Mouse (Mus musculus) stomach, postnatal 0 days (tissue): Measurements from ENCODE around the gene Retreg1. TPM values are rescaled to one million over a fixed set of nuclear protein-coding genes. Genes with fewer than 3 reads are reported as not detected.

Experiments
- ATAC-seq: fragments of 200-750 bp; cut with Nextera tagmentation; 2 replicates; pipeline ENCODE4 v1.8.0; 2017; ENCODE audit not compliant: low FRiP score, low TSS enrichment
- DNase-seq: peaks from one replicate; pipeline ENCODE4 v3.0.0-alpha.2; 2016; ENCODE audit warnings: low spot score
- H3K27ac ChIP-seq: fragments of 300-500 bp; sonication (generic); replicated peaks from 2 replicates; pipeline ENCODE4 v1.5.1; 2014; ENCODE audit warnings: mild to moderate bottlenecking, control low read depth
- H3K27me3 ChIP-seq: fragments of 300-500 bp; sonication (generic); 2 replicates; pipeline ENCODE4 v1.6.1; 2014; ENCODE audit warnings: low read length; ENCODE audit not compliant: control insufficient read depth, insufficient read depth
- H3K36me3 ChIP-seq: fragments of 300-500 bp; sonication (generic); 2 replicates; pipeline ENCODE4 v1.6.1; 2014; ENCODE audit warnings: low read length, mixed read lengths; ENCODE audit not compliant: control insufficient read depth, insufficient read depth
- H3K4me1 ChIP-seq: fragments of 300-500 bp; sonication (generic); replicated peaks from 2 replicates; pipeline ENCODE4 v1.6.1; 2014; ENCODE audit warnings: antibody characterized with exemption; ENCODE audit not compliant: control insufficient read depth, insufficient read depth
- H3K4me2 ChIP-seq: fragments of 300-500 bp; sonication (generic); replicated peaks from 2 replicates; pipeline ENCODE4 v1.6.1; 2014; ENCODE audit warnings: low read depth, mild to moderate bottlenecking, control low read depth, moderate library complexity
- H3K4me3 ChIP-seq: fragments of 300-500 bp; sonication (generic); 2 replicates; pipeline ENCODE4 v1.5.1; 2014; ENCODE audit warnings: low read depth, low read length, control low read depth
- H3K9ac ChIP-seq: fragments of 300-500 bp; sonication (generic); 2 replicates; pipeline ENCODE4 v1.6.1; 2014; ENCODE audit warnings: mild to moderate bottlenecking, low read length, control low read depth, mixed read lengths
- H3K9me3 ChIP-seq: fragments of 300-500 bp; sonication (generic); 2 replicates; pipeline ENCODE4 v1.6.1; 2016; ENCODE audit warnings: low read length; ENCODE audit not compliant: control insufficient read depth
- CTCF ChIP-seq: IDR thresholded peaks from 2 replicates; pipeline ENCODE4 v1.5.1; 2016; ENCODE audit warnings: antibody characterized with exemption, low read depth, mild to moderate bottlenecking, moderate library complexity
- EP300 ChIP-seq: optimal IDR thresholded peaks from 2 replicates; pipeline ENCODE3; 2016; ENCODE audit warnings: antibody characterized with exemption
- WGBS: fragments of 180-500 bp; shearing (Covaris S2); extraction: QIAGEN DNeasy Blood & Tissue Kit; methylation state at CpG from one replicate; pipeline ENCODE4 v1.1.7; 2014; 5-methylcytosine and 5-hydroxymethylcytosine counted together
- polyA plus RNA-seq: library from polyadenylated mRNA; unstranded; fragments of >200 nt; fragmentation: Nextera tagmentation; extraction: Ambion mirVana; gene quantifications from 2 replicates; pipeline ENCODE4 v1.2.1, GENCODE M21; 2015

Gene Retreg1
- polyA plus RNA-seq, 1 experiment from 2014 or later = 32.8 TPM

- Histone ChIP-seq H3K9ac (no peak overlapping the region), H3K36me3 (no peaks in the 10 kb centered on the region), H3K4me2 (no peak overlapping the region), H3K4me1 (no peaks in the 10 kb centered on the region), H3K27ac (no peak overlapping the region), H3K27me3 (no peaks in the 10 kb centered on the region), H3K4me3 (no peak overlapping the region), H3K9me3 (no peaks in the 10 kb centered on the region)
- WGBS = 91% methylated on average over 7 of the region's 7 CpGs
- ATAC-seq (no peak), DNase-seq (no peak)
- TF ChIP-seq EP300 = no peak
- no peak for TF ChIP-seq CTCF
Measured at GRCm38 (mm10) chr15:25918641-25919040, 75.7 kb downstream of the Retreg1 start.

- no peak for DNase-seq
- TF ChIP-seq CTCF = no peak
- TF ChIP-seq EP300 = no peak
- H3K4me1 ChIP-seq = no peaks in the 10 kb centered on the region
- no peak for ATAC-seq
- H3K9ac ChIP-seq = no peak overlapping the region
- no peaks in the 10 kb centered on the region for H3K36me3 ChIP-seq
- H3K27ac ChIP-seq = no peak overlapping the region
- no peaks in the 10 kb centered on the region for H3K9me3 ChIP-seq
- H3K4me3 ChIP-seq = no peak overlapping the region
- WGBS = 56% methylated on average over 4 of the region's 4 CpGs
- no peak overlapping the region for H3K4me2 ChIP-seq
- no peaks in the 10 kb centered on the region for H3K27me3 ChIP-seq
Measured at GRCm38 (mm10) chr15:25919995-25920394, 77.0 kb downstream of the Retreg1 start.

- Histone ChIP-seq H3K4me2 (no peak overlapping the region), H3K4me1 (no peaks in the 10 kb centered on the region), H3K4me3 (no peak overlapping the region), H3K9ac (no peak overlapping the region), H3K9me3 (no peaks in the 10 kb centered on the region), H3K27ac (no peak overlapping the region), H3K36me3 (no peaks in the 10 kb centered on the region), H3K27me3 (no peaks in the 10 kb centered on the region)
- TF ChIP-seq CTCF = no peak
- no peak for TF ChIP-seq EP300
- WGBS = 62% methylated on average over 6 of the region's 6 CpGs
- ATAC-seq (no peak), DNase-seq (no peak)
Measured at GRCm38 (mm10) chr15:25920886-25921285, 77.9 kb downstream of the Retreg1 start.

GRCm38 (mm10) chr15:25922007-25922406, 79.0 kb downstream of the Retreg1 start:
- no peak for ATAC-seq
- 68% methylated on average over 2 of the region's 2 CpGs for WGBS

GRCm38 (mm10) chr15:25923916-25924315, 80.9 kb downstream of the Retreg1 start:
- Histone ChIP-seq H3K27ac (no peak overlapping the region), H3K36me3 (no peaks in the 10 kb centered on the region), H3K27me3 (no peaks in the 10 kb centered on the region), H3K9me3 (no peaks in the 10 kb centered on the region), H3K4me3 (no peak overlapping the region), H3K9ac (no peak overlapping the region), H3K4me1 (no peaks in the 10 kb centered on the region), H3K4me2 (no peak overlapping the region)
- ATAC-seq (no peak), DNase-seq (no peak)
- 75% methylated on average over 8 of the region's 8 CpGs for WGBS
- TF ChIP-seq EP300 (no peak), CTCF (no peak)

More at GRCm38 (mm10) chr15:25922007-25922406, 79.0 kb downstream of the Retreg1 start:
- Histone ChIP-seq H3K36me3 (no peaks in the 10 kb centered on the region), H3K4me1 (no peaks in the 10 kb centered on the region), H3K27ac (no peak overlapping the region), H3K4me3 (no peak overlapping the region), H3K4me2 (no peak overlapping the region), H3K9ac (no peak overlapping the region), H3K9me3 (no peaks in the 10 kb centered on the region), H3K27me3 (no peaks in the 10 kb centered on the region)
- no peak for TF ChIP-seq EP300
- TF ChIP-seq CTCF = no peak
- DNase-seq = no peak

- no peak for TF ChIP-seq EP300
- no peak for TF ChIP-seq CTCF
- Histone ChIP-seq H3K36me3 (no peaks in the 10 kb centered on the region), H3K27ac (no peak overlapping the region), H3K4me1 (no peaks in the 10 kb centered on the region), H3K9ac (no peak overlapping the region), H3K4me3 (no peak overlapping the region), H3K4me2 (no peak overlapping the region), H3K27me3 (no peaks in the 10 kb centered on the region), H3K9me3 (no peaks in the 10 kb centered on the region)
- no peak for DNase-seq
- WGBS = 73% methylated on average over 4 of the region's 4 CpGs
- no peak for ATAC-seq
Measured at GRCm38 (mm10) chr15:25926171-25926570, 83.2 kb downstream of the Retreg1 start.
